Mouse (Mus musculus) midbrain, embryonic 10.5 days (tissue): ENCODE results near the gene Lair1. TPM values are rescaled to one million over a fixed set of nuclear protein-coding genes. Genes with fewer than 3 reads are reported as not detected.
"Not testable (repeated sequence)": the region's sequence is repeated elsewhere in the genome, so short reads cannot be mapped to it uniquely, and the experiment has no call there.

Experiments used
- DNase-seq: peaks from one replicate; pipeline ENCODE4 v3.0.0-alpha.2; 2017; ENCODE audit warnings: low spot score
- H3K27ac ChIP-seq: fragments of 300-500 bp; sonication (generic); replicated peaks from 2 replicates; pipeline ENCODE4 v1.5.1; 2016; ENCODE audit warnings: mild to moderate bottlenecking
- H3K27me3 ChIP-seq: fragments of 300-500 bp; sonication (generic); 2 replicates; pipeline ENCODE4 v1.6.1; 2016; ENCODE audit warnings: low read depth, mild to moderate bottlenecking; ENCODE audit not compliant: poor library complexity, severe bottlenecking
- H3K36me3 ChIP-seq: fragments of 300-500 bp; sonication (generic); 2 replicates; pipeline ENCODE4 v1.6.1; 2016; ENCODE audit warnings: mild to moderate bottlenecking, moderate library complexity
- H3K4me1 ChIP-seq: fragments of 300-500 bp; sonication (generic); 2 replicates; pipeline ENCODE4 v1.6.1; 2016
- H3K4me3 ChIP-seq: fragments of 300-500 bp; sonication (generic); 2 replicates; pipeline ENCODE4 v1.5.1; 2016; ENCODE audit warnings: mild to moderate bottlenecking, moderate library complexity
- H3K9me3 ChIP-seq: fragments of 300-500 bp; sonication (generic); replicated peaks from 2 replicates; pipeline ENCODE4 v1.6.1; 2016; ENCODE audit warnings: mild to moderate bottlenecking
- WGBS: fragments of 180-500 bp; shearing (Covaris S2); methylation state at CpG from one replicate; pipeline ENCODE4 v1.1.7; 2016; 5-methylcytosine and 5-hydroxymethylcytosine counted together
- polyA plus RNA-seq: library from polyadenylated mRNA; unstranded; fragments of >200 nt; fragmentation: Nextera tagmentation; extraction: Ambion mirVana; gene quantifications from 2 replicates; pipeline ENCODE4 v1.2.1, GENCODE M21; 2016

The Lair1 gene
- polyA plus RNA-seq, 1 experiment from 2014 or later = 0.47 TPM

- Histone ChIP-seq H3K9me3 (no peaks in the 10 kb centered on the region), H3K36me3 (no peaks in the 10 kb centered on the region), H3K27ac (no peak overlapping the region), H3K27me3 (no peaks in the 10 kb centered on the region), H3K4me1 (no peaks in the 10 kb centered on the region), H3K4me3 (no peak overlapping the region)
- 89% methylated on average over 4 of the region's 4 CpGs for whole genome bisulfite sequencing
- no peak for DNase-seq
Measured at GRCm38 (mm10) chr7:4080552-4080951, 17.5 kb upstream of the Lair1 start.

DNA sequence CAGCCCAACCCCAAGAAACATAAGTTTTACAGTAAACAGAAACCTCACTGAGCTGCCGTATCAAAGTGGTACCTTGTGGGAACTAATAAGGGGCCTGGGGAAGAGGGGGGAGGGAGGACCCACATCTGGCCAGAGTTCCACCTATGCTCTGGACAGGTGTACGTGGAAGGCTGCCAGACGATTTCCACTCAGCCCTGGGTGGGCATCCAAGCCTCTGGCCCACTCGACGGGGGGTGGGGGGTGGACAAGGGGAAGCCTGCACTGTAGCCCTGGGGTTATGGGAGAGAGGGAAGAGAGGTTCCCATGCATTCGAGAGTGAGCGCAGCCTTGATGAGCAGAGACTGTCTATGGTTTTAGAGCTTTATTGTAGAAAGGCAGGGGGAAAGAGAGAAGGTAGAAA, 16.5 kb upstream of the Lair1 start:
- Histone ChIP-seq H3K27me3 (no peaks in the 10 kb centered on the region), H3K4me3 (no peak overlapping the region), H3K9me3 (no peaks in the 10 kb centered on the region), H3K36me3 (no peaks in the 10 kb centered on the region), H3K4me1 (no peaks in the 10 kb centered on the region), H3K27ac (no peak overlapping the region)
- WGBS = 89% methylated on average over 7 of the region's 7 CpGs
- DNase-seq = no peak

DNA sequence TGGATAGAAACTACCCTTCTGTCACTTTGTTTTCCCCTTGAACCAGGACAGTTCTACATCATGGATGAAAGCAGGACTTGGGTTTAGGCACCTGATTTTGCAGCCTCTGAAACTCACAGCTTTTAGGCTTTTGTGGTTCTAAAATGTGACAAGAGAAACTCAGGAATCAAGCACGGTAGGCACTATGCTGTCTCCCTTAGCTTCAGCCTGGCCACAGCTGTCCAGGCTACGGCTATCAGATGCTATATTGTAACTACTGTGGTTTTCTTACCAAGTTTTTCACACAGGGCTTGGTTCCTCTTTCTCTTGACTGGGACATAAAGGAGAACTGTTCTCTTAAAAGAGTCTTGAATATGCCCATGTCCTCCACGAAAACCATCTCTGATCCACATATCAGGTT, 10.1 kb upstream of the Lair1 start:
- Histone ChIP-seq H3K9me3 (no peaks in the 10 kb centered on the region), H3K4me3 (no peak overlapping the region), H3K36me3 (no peaks in the 10 kb centered on the region), H3K4me1 (no peaks in the 10 kb centered on the region), H3K27me3 (no peaks in the 10 kb centered on the region), H3K27ac (no peak overlapping the region)
- WGBS = 87% methylated on average over 3 of the region's 3 CpGs
- no peak for DNase-seq

DNA sequence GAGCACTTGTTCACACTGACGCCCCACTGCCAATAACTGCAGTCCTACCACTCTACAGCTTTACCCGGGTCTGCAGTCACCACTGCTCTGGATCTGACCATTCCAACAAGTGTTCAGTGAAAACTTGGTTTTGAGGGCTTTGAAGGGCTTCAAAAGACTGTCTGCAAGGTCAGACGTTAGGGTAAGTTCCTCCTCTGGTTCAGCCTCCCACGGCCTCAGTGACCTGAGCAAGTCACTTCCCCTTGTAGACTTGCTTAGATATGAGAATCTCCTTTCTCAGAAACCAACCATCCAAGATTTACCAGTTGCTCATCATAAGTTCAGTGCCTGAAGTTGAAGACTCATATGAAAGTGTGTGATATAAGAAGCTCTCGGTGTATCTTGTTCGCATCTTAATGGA, 8.1 kb upstream of the Lair1 start:
- no peaks in the 10 kb centered on the region for H3K36me3 ChIP-seq
- no peak for DNase-seq
- H3K9me3 ChIP-seq = no peaks in the 10 kb centered on the region
- no peak overlapping the region for H3K4me3 ChIP-seq
- H3K4me1 ChIP-seq = no peaks in the 10 kb centered on the region
- 92% methylated on average over 6 of the region's 6 CpGs for WGBS
- H3K27me3 ChIP-seq = no peaks in the 10 kb centered on the region
- H3K27ac ChIP-seq = no peak overlapping the region

GRCm38 (mm10) chr7:4063714-4064425, 866 bp upstream of the Lair1 start:
- DNase-seq = no peak
- H3K9me3 ChIP-seq = no peaks in the 10 kb centered on the region
- no peaks in the 10 kb centered on the region for H3K27me3 ChIP-seq
- 95% methylated on average over 1 of the region's 1 CpGs for WGBS
- no peak overlapping the region for H3K27ac ChIP-seq
- H3K4me1 ChIP-seq = no peaks in the 10 kb centered on the region
- no peak overlapping the region for H3K4me3 ChIP-seq
- no peaks in the 10 kb centered on the region for H3K36me3 ChIP-seq

GRCm38 (mm10) chr7:4060602-4061188, 2.3 kb downstream of the Lair1 start:
- H3K4me3 ChIP-seq, H3K9me3 ChIP-seq, H3K27me3 ChIP-seq, H3K27ac ChIP-seq, H3K4me1 ChIP-seq, H3K36me3 ChIP-seq, DNase-seq: not testable (repeated sequence)
- WGBS = 53% methylated on average over 9 of the region's 9 CpGs

DNA sequence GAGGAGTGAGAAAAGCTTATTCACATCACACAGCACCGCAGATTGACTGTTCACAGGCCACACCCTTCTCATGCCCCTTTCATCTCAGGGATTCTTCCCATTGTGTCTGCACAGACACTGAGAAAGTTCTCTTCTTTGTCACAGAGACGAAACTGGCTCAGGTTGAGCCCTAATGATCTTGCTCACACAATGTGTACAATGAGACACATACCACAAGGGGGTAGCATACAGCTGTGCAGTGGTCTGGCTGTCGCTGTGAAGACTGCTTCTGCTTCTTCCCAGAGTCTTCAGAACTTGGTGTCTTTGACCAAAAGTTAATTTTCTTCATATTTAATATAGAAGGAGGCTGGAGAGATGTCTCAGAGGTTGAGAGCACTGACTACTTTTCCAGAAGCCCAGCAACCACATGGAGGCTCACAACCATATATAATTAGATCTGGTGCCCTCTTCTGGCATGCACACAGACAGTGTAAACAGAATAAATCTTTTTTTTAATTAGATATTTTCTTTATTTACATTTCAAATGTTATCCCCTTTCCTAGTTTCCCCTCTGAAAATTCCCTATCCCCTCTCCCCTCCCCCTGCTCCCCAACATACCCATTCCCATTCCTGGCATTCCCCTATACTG, 36.1 kb downstream of the Lair1 start:
- Histone ChIP-seq H3K4me1 (no peaks in the 10 kb centered on the region), H3K9me3 (no peaks in the 10 kb centered on the region), H3K27me3 (no peaks in the 10 kb centered on the region), H3K4me3 (no peak overlapping the region), H3K36me3 (no peaks in the 10 kb centered on the region), H3K27ac (no peak overlapping the region)
- no peak for DNase-seq
- 32% methylated on average over 3 of the region's 3 CpGs for WGBS

DNA sequence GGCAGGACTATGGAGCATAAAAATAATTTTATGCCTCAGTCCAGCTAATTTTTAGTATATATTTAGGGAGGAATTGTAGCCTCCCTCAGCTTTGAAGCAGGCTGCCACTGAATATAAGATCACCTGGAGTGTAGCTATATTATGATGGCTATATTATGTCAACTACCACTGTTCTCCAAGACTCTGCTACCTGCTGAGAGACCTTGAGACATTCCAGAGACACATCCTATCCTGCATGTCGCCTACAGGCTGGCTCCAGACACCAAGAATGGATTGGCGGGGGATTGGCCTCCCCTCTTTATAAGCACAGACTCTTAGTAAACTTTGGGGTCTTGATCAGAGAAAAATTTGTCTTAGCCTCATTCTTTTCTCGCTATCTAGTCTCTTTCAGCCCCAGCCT, 58.4 kb downstream of the Lair1 start:
- WGBS = 79% methylated on average over 3 of the region's 3 CpGs
- H3K27ac ChIP-seq, H3K4me3 ChIP-seq, H3K27me3 ChIP-seq, H3K4me1 ChIP-seq, H3K36me3 ChIP-seq, DNase-seq: not testable (repeated sequence)
- H3K9me3 ChIP-seq = peaks cover 39% of the 10 kb centered on the region; the same call in 1 of the 2 replicates

DNA sequence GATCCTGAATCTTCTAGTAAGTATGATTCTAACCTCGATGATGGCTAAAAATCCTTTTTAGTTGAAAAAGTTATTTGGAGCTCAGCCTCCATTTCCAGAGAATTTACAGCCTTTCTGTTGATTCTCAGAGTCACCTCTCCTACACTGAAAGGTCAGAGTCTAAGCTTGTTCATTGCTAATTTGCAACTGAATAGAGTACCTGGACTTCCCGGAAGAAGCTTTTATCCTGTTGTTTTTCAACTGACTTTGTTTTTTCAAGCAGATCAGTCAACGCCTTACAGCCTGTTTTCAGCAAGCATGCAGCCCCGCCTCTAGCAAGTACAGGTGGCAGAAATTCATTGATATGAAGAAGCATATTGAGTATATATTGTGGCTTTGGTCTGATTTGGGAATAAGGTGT, 59.0 kb downstream of the Lair1 start:
- not testable (repeated sequence) for H3K4me3 ChIP-seq, H3K4me1 ChIP-seq, DNase-seq, H3K27ac ChIP-seq, H3K36me3 ChIP-seq, H3K27me3 ChIP-seq
- 79% methylated on average over 4 of the region's 4 CpGs for WGBS
- H3K9me3 ChIP-seq = peaks cover 36% of the 10 kb centered on the region; the same call in 1 of the 2 replicates

DNA sequence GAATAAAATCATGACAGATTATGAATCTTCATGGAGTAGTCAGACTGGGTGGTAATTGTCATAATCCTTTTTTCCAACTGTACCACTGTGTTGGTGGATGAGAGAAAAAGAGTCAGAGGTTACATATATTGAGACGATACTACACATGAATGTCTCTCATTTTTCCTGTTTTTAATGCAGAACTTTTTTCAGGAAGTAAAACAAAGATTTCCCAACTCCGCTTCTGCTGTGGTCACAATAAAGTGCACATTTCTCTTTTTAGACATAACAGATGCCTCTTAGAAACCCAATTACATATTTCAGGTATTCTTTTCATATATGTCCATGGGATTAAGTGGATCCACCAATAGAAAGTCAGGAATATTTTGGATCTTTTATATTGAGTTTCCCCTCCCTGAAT, 101.0 kb downstream of the Lair1 start:
- 88% methylated on average over 2 of the region's 2 CpGs for WGBS
- Histone ChIP-seq H3K27ac (no peak overlapping the region), H3K27me3 (no peaks in the 10 kb centered on the region), H3K36me3 (no peaks in the 10 kb centered on the region), H3K4me3 (no peak overlapping the region), H3K4me1 (no peaks in the 10 kb centered on the region), H3K9me3 (peaks cover 8% of the 10 kb centered on the region; the same call in 1 of the 2 replicates)
- DNase-seq = no peak

- H3K27ac ChIP-seq = no peak overlapping the region
- no peaks in the 10 kb centered on the region for H3K4me1 ChIP-seq
- H3K9me3 ChIP-seq = peaks cover 22% of the 10 kb centered on the region
- 90% methylated on average over 3 of the region's 3 CpGs for WGBS
- DNase-seq = no peak
- H3K4me3 ChIP-seq = no peak overlapping the region
- no peaks in the 10 kb centered on the region for H3K27me3 ChIP-seq
- H3K36me3 ChIP-seq = no peaks in the 10 kb centered on the region
Measured at GRCm38 (mm10) chr7:3957387-3957786, 105.6 kb downstream of the Lair1 start.
